Mouse (Mus musculus) frontal cortex, adult (tissue): ENCODE data around the gene Tomm20.
"Not testable (repeated sequence)": the region's sequence is repeated elsewhere in the genome, so short reads cannot be mapped to it uniquely, and the experiment has no call there.

Source experiments
- ATAC-seq: cut with Nextera tagmentation; 2 replicates; pipeline ENCODE4 v1.9.2; 2017; ENCODE audit warnings: mild to moderate bottlenecking, moderate library complexity, mixed read lengths; ENCODE audit not compliant: low TSS enrichment

The Tomm20 gene

GRCm38 (mm10) chr8:126945730-126946163, at the start of gene Tomm20:
Gene Tomm20 (minus strand): TSS chr8:126945844.
- ATAC-seq, result peak; percentile 89

GRCm38 (mm10) chr8:126994506-126994905, 48.9 kb upstream of the Tomm20 start:
- ATAC-seq, result no peak

- peak; percentile 64; the same call in 1 of the 2 replicates for ATAC-seq
These were observed 43.9 kb upstream of the Tomm20 start for GRCm38 (mm10) chr8:126989363-126990153.

- ATAC-seq, result no peak
These were observed 42.8 kb upstream of the Tomm20 start for GRCm38 (mm10) chr8:126988346-126989006.

GRCm38 (mm10) chr8:126986495-126986894, 40.9 kb upstream of the Tomm20 start:
- ATAC-seq, result peak; percentile 69

- ATAC-seq, result no peak
These were observed 34.4 kb upstream of the Tomm20 start for GRCm38 (mm10) chr8:126980046-126980445.

- ATAC-seq, result no peak
These were observed 33.7 kb upstream of the Tomm20 start for GRCm38 (mm10) chr8:126979091-126979920.

- not testable (repeated sequence) for ATAC-seq
These were observed 32.9 kb upstream of the Tomm20 start for GRCm38 (mm10) chr8:126978535-126978934.

- ATAC-seq, result no peak
These were observed 32.4 kb upstream of the Tomm20 start for GRCm38 (mm10) chr8:126978028-126978427.

- no peak for ATAC-seq
These were observed 31.1 kb upstream of the Tomm20 start for GRCm38 (mm10) chr8:126976608-126977348.

- no peak for ATAC-seq
These were observed 30.1 kb upstream of the Tomm20 start for GRCm38 (mm10) chr8:126975706-126976105.

GRCm38 (mm10) chr8:126974511-126974910, 28.9 kb upstream of the Tomm20 start:
- no peak for ATAC-seq

- ATAC-seq, result no peak
These were observed 28.1 kb upstream of the Tomm20 start for GRCm38 (mm10) chr8:126973686-126974265.

- no peak for ATAC-seq
These were observed 27.0 kb upstream of the Tomm20 start for GRCm38 (mm10) chr8:126972649-126973048.

GRCm38 (mm10) chr8:126972102-126972501, 26.5 kb upstream of the Tomm20 start:
- no peak for ATAC-seq

- peak; percentile 53 for ATAC-seq
These were observed 25.6 kb upstream of the Tomm20 start for GRCm38 (mm10) chr8:126971314-126971664.

GRCm38 (mm10) chr8:126970579-126971313, 25.1 kb upstream of the Tomm20 start, which contains the start of gene Rbm34:
Gene Rbm34 (minus strand): TSS chr8:126971071.
- ATAC-seq, result peak; percentile 99

- no peak for ATAC-seq
These were observed 23.9 kb upstream of the Tomm20 start for GRCm38 (mm10) chr8:126969546-126969945.

- no peak for ATAC-seq
These were observed 22.5 kb upstream of the Tomm20 start for GRCm38 (mm10) chr8:126968107-126968506.

GRCm38 (mm10) chr8:126965246-126965645, 19.6 kb upstream of the Tomm20 start:
- ATAC-seq, result no peak
